Mouse (Mus musculus): Measurements from ENCODE around the gene Dmd. TPM values are rescaled to one million over a fixed set of nuclear protein-coding genes. Genes with fewer than 3 reads are reported as not detected.
"Not testable (repeated sequence)": the region's sequence is repeated elsewhere in the genome, so short reads cannot be mapped to it uniquely, and the experiment has no call there.

The Dmd gene
- total RNA-seq, 2 experiments from 2014 or later: 72.6 to 75.0 TPM

DNA sequence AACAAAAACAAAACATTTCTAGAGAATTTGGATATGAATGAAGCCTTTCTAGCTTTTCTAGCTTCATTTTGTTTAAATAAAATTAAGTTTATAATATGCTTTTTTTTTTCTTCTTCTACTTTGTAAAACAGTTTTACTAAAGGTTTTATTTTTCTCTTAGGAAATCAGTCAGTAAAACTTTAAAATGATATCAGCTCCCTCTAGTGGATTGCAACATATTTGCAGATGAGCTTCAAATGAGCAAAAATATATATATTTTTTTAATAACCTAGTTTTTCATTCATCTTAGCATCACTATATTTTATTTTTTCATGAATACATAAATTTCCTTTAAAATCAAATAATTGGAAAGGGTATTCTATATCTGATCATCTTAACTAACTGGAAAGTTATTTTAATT lies 838.7 kb downstream of the Dmd start:
- DNase-seq (ENCODE audit: low spot score in 2 of 2): no peak
- no peak overlapping the region for H3K27ac ChIP-seq
- H3K4me3 ChIP-seq: no peak overlapping the region
- peak; percentile 78 for TF ChIP-seq CTCF (conservative IDR thresholded peaks at IDR 0.05)

DNA sequence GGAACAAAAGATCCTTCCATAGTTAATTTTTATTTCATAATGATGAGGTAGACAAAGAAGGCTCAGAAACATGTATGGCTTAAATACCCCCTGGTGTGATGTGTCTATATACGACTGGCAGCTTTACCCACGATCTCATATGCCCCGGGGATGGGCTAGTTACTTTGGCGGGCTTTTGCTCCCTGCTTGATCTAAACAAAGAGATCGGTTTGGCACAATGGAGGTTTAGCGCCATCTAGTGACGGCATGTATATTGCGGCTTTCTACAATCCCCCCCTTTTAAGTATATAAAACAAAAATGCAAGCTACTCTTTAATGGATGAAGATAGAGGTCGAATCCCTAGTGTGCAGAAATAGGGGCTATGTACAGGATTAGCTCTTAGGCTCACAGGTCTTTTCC lies 918.8 kb downstream of the Dmd start:
- peak in 1 of 2 experiments; percentile 18 for DNase-seq (ENCODE audit: low spot score in 2 of 2)
- not testable (repeated sequence) for H3K27ac ChIP-seq, H3K4me3 ChIP-seq
- TF ChIP-seq CTCF (conservative IDR thresholded peaks at IDR 0.05): peak; percentile 68

DNA sequence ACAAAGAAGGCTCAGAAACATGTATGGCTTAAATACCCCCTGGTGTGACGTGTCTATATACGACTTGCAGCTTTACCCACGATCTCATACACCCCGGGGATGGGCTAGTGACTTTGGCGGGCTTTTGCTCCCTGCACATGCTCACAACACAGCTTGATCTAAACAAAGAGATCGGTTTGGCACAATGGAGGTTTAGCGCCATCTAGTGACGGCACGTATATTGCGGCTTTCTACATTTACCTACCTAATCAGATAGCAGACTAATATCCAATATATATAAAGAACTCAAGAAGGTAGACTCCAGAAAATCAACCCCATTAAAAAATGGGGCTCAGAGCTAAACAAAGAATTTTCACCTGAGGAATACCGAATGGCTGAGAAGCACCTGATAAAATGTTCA lies 926.7 kb downstream of the Dmd start:
- H3K27ac ChIP-seq, H3K4me3 ChIP-seq: not testable (repeated sequence)
- DNase-seq (ENCODE audit: low spot score in 2 of 2): peak in 1 of 2 experiments; percentile 48
- TF ChIP-seq CTCF (conservative IDR thresholded peaks at IDR 0.05): peak; percentile 59

DNA sequence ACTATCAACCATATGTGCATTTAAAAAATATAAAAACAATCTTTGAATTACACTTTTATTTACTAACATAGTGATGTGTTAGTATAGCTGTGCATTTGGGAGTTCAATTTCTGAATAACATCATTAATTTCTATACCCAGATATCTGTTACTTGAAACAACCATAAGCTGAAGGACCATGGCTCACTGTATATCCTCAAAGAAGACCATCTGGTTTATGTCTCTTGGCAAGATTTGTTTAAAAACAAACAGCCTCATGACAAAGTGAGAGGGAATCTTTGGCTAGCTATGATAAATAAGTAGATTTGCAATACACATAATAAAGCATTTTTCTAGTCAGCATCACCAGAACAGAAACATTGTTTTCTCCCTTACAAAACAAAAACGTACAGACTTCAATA lies 1027.2 kb downstream of the Dmd start:
- no peak for DNase-seq (ENCODE audit: low spot score in 2 of 2)
- H3K4me3 ChIP-seq: no peak overlapping the region

DNA sequence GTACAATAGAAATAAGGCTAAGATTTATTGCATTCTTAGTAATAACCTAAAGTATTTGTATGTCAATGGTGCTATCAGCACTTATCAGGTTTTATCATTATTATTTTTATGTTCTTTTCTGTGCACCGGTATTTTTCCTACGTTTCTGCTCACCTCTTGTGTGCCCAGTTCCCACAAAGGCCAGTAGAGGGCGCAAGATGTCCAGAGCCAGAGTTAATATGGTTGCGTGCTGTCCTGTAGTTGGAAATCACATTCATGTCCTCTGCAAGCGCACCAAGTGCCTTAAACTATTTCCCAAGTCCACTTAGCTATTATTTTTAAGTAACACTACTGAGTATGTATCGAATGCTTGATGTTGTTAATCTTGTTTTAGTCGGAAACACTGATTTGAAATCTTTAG lies 1052.6 kb downstream of the Dmd start:
- Histone ChIP-seq H3K4me3 (no peak overlapping the region), H3K27ac (no peak overlapping the region)
- peak in 1 of 2 experiments; percentile 39 for DNase-seq (ENCODE audit: low spot score in 2 of 2)
- TF ChIP-seq CTCF (conservative IDR thresholded peaks at IDR 0.05): peak; percentile 85

More for the DNA sequence above, 1027.2 kb downstream of the Dmd start:
- TF ChIP-seq CTCF (conservative IDR thresholded peaks at IDR 0.05): no peak
- no peak overlapping the region for H3K27ac ChIP-seq

DNA sequence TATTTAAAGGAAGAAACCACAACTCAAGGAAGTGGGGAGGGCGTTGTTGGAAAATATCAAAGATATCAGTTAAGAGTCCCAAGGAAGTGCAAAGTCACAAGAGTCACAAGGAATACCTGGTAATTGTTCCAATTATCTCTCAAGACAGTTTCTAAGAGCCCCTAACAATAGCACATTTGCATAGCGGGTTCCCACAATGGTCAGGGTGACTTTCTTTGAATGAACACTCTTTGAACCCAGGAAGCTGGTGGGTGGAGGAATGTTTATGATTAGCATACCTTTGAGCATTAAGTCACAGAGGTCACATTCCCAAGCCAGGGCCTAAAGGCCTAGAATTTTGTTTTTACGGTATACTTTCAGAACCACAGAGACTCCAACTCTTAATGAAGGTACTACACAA lies 1113.8 kb downstream of the Dmd start:
- H3K27ac ChIP-seq; DNase-seq (ENCODE audit: low spot score in 2 of 2); H3K4me3 ChIP-seq: not testable (repeated sequence)

DNA sequence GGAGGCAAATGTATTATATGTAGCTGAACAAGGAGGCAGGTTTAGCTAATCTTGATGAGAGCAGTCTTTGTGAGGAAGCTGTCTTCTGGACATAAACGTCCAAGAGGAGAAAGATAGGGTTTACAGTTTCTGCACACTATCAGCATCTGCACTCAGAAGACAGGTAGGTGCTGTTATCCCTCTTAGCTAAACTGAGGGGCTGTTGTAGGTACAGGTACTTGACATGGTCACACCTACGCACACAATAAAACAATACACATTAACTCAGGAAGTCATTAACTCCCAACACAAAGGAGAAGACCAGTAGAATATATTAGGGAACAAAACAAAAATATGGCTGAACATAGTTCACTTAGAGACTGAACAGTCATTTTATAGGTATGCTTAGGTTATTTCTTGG lies 1217.2 kb downstream of the Dmd start:
- no peak overlapping the region for H3K27ac ChIP-seq
- no peak overlapping the region for H3K4me3 ChIP-seq
- TF ChIP-seq CTCF (conservative IDR thresholded peaks at IDR 0.05): no peak
- DNase-seq (ENCODE audit: low spot score in 2 of 2): no peak

DNA sequence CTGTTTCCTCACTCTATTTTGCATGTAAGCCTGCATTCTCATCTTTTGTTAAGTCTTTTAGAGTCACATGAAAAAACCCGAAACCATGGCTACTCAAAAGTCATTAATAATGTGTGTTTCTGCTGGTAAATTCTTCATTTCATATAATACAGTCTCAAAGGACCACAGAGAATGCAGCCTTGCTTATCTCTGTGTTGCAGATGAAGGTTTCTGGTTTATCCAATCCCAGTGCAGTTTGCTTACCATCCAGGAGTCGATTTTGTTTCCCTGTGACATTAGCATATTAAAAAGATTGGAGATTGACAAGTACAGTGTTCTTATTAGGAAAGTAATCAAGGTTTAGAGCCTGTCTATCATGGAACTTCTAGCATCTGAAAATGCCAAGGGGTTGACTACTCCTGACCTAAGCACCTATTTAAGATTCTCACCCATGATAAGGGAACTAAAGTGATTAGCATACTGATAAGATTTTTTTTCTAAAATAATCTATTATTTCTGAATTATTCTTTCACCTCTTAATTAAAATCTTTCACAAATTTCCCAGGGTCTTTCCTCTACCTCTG lies 1292.7 kb downstream of the Dmd start:
- DNase-seq (ENCODE audit: low spot score in 2 of 2): no peak
- no peak for TF ChIP-seq CTCF (conservative IDR thresholded peaks at IDR 0.05)
- no peak overlapping the region for H3K27ac ChIP-seq

DNA sequence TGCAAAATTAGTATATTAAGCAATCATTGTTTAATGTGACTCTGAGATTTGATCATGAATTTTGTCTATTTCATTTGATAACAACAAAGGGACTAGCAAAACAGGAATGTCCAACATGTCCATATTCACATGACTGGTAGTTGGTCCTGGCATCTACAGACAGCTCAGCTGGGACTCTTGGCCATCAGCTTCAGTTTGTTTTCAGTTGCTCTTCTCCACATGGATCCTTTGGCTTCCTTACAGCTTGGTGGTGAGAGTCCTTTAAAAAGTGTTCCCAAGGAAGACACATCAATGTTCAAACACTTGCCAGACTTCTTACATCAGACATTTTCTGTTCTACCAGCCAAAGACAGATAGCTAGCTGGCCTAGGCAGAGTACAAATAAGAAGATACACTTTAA lies 1381.9 kb downstream of the Dmd start:
- TF ChIP-seq CTCF (conservative IDR thresholded peaks at IDR 0.05): no peak
- DNase-seq (ENCODE audit: low spot score in 2 of 2): no peak
- H3K4me3 ChIP-seq: no peak overlapping the region
- H3K27ac ChIP-seq: no peak overlapping the region

More for the DNA sequence above, 1292.7 kb downstream of the Dmd start:
- no peak overlapping the region for H3K4me3 ChIP-seq

DNA sequence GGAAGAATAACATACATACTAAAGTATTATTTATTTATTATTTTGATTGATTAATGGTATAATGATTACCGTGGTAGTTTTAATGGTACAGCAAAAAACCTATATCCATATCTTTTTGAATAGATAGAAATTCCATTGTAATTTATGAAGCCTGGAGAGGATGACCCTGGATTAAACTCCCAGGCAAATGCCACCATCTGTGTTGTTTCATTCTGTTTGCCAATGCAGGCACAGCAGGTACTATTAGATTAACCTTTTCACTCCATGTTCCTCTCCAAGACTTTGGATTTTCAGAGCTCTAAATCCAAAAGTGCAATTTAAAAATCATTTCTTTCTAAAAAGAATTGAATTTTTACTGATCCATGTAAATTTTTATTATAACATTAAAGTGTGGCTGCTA lies 1383.5 kb downstream of the Dmd start:
- Histone ChIP-seq H3K27ac (no peak overlapping the region), H3K4me3 (no peak overlapping the region)
- TF ChIP-seq CTCF (conservative IDR thresholded peaks at IDR 0.05): no peak
- DNase-seq (ENCODE audit: low spot score in 2 of 2): no peak

DNA sequence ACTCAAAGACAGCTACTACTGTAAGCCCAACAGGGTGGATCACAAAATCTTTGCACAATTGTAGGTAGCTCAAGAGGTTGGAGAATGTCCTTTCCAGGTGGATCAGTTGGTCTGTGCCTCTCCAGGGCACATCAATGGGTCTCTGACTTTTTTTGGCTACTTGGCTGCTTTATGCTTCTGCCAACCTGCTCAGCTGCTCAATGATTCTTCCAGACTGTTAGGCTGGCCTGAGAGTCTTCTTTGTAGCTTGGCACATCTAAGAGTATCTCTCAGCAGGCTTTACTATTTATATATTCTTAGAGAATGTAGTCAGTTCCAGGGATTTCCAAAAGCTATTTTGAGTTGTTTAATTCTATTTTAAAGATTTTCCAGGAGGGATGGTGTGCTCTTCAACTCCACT lies 1416.3 kb downstream of the Dmd start:
- H3K27ac ChIP-seq: no peak overlapping the region
- no peak overlapping the region for H3K4me3 ChIP-seq
- no peak for TF ChIP-seq CTCF (conservative IDR thresholded peaks at IDR 0.05)
- no peak for DNase-seq (ENCODE audit: low spot score in 2 of 2)

DNA sequence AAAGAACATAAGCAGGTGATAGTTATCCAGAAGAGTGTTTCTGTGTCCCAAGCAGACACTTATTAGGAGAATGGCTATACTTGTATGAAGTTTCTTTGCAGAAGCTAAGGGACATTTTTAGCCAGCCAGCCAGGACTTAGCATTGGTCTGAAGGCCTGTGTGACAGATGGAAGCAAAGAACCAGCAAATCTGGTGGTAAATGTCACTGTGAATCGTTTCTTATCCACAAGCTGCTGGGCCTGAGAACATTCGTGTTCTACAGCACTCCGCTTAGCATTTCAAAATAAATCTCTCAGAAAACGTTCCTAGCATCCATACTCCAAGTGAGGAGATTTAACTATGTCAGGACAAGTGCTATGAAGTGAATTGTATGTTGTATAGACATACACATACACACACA lies 1486.9 kb downstream of the Dmd start:
- no peak overlapping the region for H3K4me3 ChIP-seq
- DNase-seq (ENCODE audit: low spot score in 2 of 2): peak in 1 of 2 experiments; percentile 13
- TF ChIP-seq CTCF (conservative IDR thresholded peaks at IDR 0.05): no peak
- H3K27ac ChIP-seq: peak overlapping the region; percentile 28; the same call in 1 of the 2 replicates

DNA sequence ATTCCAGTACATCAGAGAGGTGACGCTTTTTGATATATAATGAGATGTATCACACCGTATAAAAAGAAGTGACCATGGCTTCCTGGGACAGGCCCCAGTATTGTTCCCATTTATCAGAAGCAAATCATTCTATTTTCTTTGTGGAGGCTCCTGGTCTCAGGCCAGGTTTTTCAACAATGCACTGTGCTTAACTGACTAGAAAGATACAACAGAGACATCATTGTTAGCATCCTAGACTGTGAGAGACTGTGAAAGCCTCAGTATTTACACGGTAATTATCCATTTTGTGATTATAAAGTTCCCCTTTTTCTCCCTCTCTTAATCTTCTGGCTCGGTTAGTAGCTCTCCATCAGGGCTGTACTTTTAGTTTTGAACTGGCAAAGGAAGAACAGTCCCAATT lies 1487.9 kb downstream of the Dmd start:
- no peak for TF ChIP-seq CTCF (conservative IDR thresholded peaks at IDR 0.05)
- H3K4me3 ChIP-seq: no peak overlapping the region
- no peak for DNase-seq (ENCODE audit: low spot score in 2 of 2)
- no peak overlapping the region; the same call in 1 of the 2 replicates for H3K27ac ChIP-seq

DNA sequence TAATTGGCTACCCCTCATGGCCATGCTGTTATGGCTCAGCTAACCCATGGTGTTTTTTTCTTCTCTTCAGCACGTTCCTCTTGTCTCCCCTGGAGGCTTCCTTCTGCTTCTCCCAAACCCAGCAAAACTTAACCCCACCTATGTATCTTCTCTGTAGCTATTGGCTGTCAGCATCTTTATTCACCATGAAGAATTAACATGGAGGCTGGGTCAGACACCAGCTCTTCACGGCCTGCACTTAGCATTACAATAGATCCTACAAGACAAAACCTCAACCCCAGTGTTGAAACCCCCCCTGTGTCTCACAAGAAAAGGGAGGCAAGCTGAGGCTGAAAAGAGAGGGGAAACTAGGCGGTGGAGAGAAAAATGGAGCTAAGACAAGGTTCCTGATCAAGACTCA lies 1494.3 kb downstream of the Dmd start:
- DNase-seq (ENCODE audit: low spot score in 2 of 2): no peak
- TF ChIP-seq CTCF (conservative IDR thresholded peaks at IDR 0.05): no peak
- Histone ChIP-seq H3K27ac (no peak overlapping the region), H3K4me3 (no peak overlapping the region)

DNA sequence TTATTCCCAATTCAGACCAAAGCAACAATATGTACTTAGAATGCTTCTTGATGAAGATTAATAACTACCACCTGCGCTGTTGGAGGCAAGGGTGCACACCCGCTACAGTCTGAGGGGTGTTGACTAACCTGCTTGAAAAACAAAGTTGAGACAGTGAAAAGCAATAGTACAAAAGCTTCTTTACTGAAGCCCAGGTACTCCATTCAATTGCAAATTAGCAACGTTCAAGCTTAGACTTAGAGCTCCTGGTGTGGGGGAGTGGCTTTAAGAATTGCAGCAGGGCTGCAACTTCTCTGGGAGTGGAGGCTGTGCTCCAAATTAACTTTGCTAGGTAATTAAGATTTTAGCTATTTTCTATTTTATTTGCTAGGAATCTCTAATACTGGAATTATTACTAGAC lies 1495.3 kb downstream of the Dmd start:
- no peak for DNase-seq (ENCODE audit: low spot score in 2 of 2)
- no peak for TF ChIP-seq CTCF (conservative IDR thresholded peaks at IDR 0.05)
- no peak overlapping the region for H3K4me3 ChIP-seq

More for the DNA sequence above, 1495.3 kb downstream of the Dmd start:
- H3K27ac ChIP-seq: no peak overlapping the region

Data from layer of hippocampus, adult 2 months (tissue).